Mouse (Mus musculus) liver, postnatal 0 days (tissue): Measurements from ENCODE around the gene Plxdc1. TPM values are rescaled to one million over a fixed set of nuclear protein-coding genes. Genes with fewer than 3 reads are reported as not detected.

Source experiments
- ATAC-seq: fragments of 200-750 bp; cut with Nextera tagmentation; 2 replicates; pipeline ENCODE4 v1.8.0; 2017; ENCODE audit warnings: mild to moderate bottlenecking, moderate library complexity
- DNase-seq: peaks from one replicate; pipeline ENCODE4 v3.0.0-alpha.2; 2016
- H3K27ac ChIP-seq: fragments of 300-500 bp; sonication (generic); 2 replicates; pipeline ENCODE4 v1.5.1; 2014; ENCODE audit warnings: antibody characterized with exemption, moderate library complexity, mild to moderate bottlenecking, low read depth
- H3K27me3 ChIP-seq: fragments of 300-500 bp; sonication (generic); 2 replicates; pipeline ENCODE4 v1.6.1; 2014; ENCODE audit warnings: low read length, control low read depth, mixed read lengths; ENCODE audit not compliant: insufficient read depth
- H3K36me3 ChIP-seq: fragments of 300-500 bp; sonication (generic); replicated peaks from 2 replicates; pipeline ENCODE4 v1.6.1; 2014; ENCODE audit warnings: mild to moderate bottlenecking, control low read depth, low read length, moderate library complexity, mixed read lengths; ENCODE audit not compliant: insufficient read depth
- H3K4me1 ChIP-seq: fragments of 300-500 bp; sonication (generic); 2 replicates; pipeline ENCODE4 v1.6.1; 2014; ENCODE audit warnings: antibody characterized with exemption, mild to moderate bottlenecking, control low read depth; ENCODE audit not compliant: insufficient read depth
- H3K4me2 ChIP-seq: fragments of 300-500 bp; sonication (generic); 2 replicates; pipeline ENCODE4 v1.6.1; 2014; ENCODE audit warnings: low read depth, mild to moderate bottlenecking, low read length, moderate library complexity, mixed read lengths
- H3K4me3 ChIP-seq: fragments of 300-500 bp; sonication (generic); 2 replicates; pipeline ENCODE4 v1.5.1; 2014; ENCODE audit warnings: low read depth, low read length
- H3K9ac ChIP-seq: fragments of 300-500 bp; sonication (generic); replicated peaks from 2 replicates; pipeline ENCODE4 v1.6.1; 2014; ENCODE audit warnings: mild to moderate bottlenecking, moderate library complexity
- H3K9me3 ChIP-seq: fragments of 300-500 bp; sonication (generic); 2 replicates; pipeline ENCODE4 v1.6.1; 2016; ENCODE audit warnings: mild to moderate bottlenecking, control low read depth, low read length, mixed read lengths
- CTCF ChIP-seq: sonication (generic); IDR thresholded peaks from 2 replicates; pipeline ENCODE4 v1.5.1; 2016; ENCODE audit warnings: antibody characterized with exemption, low read depth
- EP300 ChIP-seq: IDR thresholded peaks from 2 replicates; pipeline ENCODE4 v1.6.1; 2016; ENCODE audit warnings: antibody characterized with exemption, low read depth, mild to moderate bottlenecking
- WGBS: fragments of 180-500 bp; shearing (Covaris S2); extraction: QIAGEN DNeasy Blood & Tissue Kit; methylation state at CpG from one replicate; pipeline ENCODE4 v1.1.7; 2014; ENCODE audit not compliant: insufficient replicate concordance; 5-methylcytosine and 5-hydroxymethylcytosine counted together
- polyA plus RNA-seq: library from polyadenylated mRNA; unstranded; fragments of >200 nt; fragmentation: Nextera tagmentation; extraction: Ambion mirVana; gene quantifications from 2 replicates; pipeline ENCODE4 v1.2.1, GENCODE M21; 2015

Gene Plxdc1
- polyA plus RNA-seq, 1 experiment from 2014 or later = 0.75 TPM

GRCm38 (mm10) chr11:98000378-98001140 is 14.3 kb upstream of the Plxdc1 start:
- DNase-seq = peak; percentile 59
- Histone ChIP-seq H3K4me1 (peaks cover 29% of the 10 kb centered on the region), H3K4me3 (no peak overlapping the region), H3K27ac (peak overlapping the region; percentile 87), H3K9ac (peak overlapping the region; percentile 9; the same call in 1 of the 2 replicates), H3K27me3 (peaks cover 10% of the 10 kb centered on the region; the same call in 1 of the 2 replicates), H3K9me3 (no peaks in the 10 kb centered on the region), H3K4me2 (no peak overlapping the region), H3K36me3 (no peaks in the 10 kb centered on the region)
- 30% methylated on average over 7 of the region's 7 CpGs for WGBS
- TF ChIP-seq CTCF = no peak
- TF ChIP-seq EP300 = 0 out of 2 replicates have a peak, but pooled peaks have one; percentile 14
- ATAC-seq = 0 out of 2 replicates have a peak, but pooled peaks have one; percentile 8

DNA sequence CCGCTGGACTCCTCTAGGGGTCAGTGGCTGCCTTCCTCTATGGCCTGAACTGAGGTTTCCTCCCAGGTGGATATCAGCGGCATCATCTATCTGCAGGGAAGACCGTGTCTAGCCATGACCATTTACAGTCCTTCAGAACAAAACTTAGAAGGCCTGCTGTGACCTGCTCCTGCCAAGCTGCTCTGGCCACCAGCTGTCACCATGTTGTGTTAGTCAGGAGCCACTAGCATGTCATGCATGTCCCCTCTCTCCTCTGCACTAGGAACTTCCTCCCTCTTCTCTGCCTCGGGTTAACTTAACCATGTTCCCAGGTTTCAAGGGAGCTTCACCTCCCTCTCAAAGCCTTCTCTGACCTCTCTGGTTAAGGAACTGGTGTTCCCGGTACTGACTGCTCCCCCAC is 13.5 kb upstream of the Plxdc1 start:
- Histone ChIP-seq H3K4me3 (no peak overlapping the region), H3K36me3 (no peaks in the 10 kb centered on the region), H3K9me3 (no peaks in the 10 kb centered on the region), H3K4me2 (no peak overlapping the region), H3K27ac (peak overlapping the region; percentile 87), H3K27me3 (peaks cover 12% of the 10 kb centered on the region; the same call in 1 of the 2 replicates), H3K4me1 (peaks cover 38% of the 10 kb centered on the region), H3K9ac (peak overlapping the region; percentile 9; the same call in 1 of the 2 replicates)
- ATAC-seq (no peak), DNase-seq (no peak)
- 35% methylated on average over 5 of the region's 5 CpGs for WGBS
- no peak for TF ChIP-seq CTCF
- TF ChIP-seq EP300 = no peak

DNA sequence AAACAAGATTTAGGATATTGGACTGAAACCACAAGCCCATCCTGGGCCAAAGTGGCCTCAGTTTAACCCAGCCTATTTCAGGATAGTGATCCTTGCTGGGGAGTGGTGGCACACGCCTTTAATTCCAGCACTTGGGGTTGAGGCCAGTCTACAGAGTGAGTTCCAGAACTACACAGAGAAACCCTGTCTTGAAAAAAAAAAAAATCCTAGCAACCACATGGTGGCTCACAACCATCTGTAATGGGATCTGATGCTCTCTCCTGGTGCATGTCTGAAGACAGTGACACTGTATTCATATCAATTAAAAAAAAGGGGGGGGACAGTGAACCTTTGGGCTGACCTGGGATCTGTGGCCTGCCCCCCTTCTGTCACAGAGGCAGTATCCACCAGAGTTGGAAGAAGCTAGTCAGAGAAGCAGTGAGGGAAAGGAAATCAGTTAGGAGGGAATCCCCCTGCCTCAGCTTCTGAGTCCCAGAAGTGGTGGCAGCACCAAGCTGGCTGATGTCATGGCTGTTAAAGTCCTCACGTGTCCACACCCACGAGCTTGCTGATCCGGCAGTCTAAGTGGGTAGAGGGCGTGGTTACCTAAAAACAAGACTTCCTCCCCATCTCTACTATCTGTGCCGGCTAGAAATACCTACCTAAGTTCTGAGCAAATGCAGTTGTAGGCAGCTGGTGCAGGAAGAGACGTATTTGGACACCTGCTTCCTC is 12.8 kb upstream of the Plxdc1 start:
- TF ChIP-seq EP300 = no peak
- Histone ChIP-seq H3K27ac (peak overlapping the region; percentile 87), H3K4me1 (peaks cover 38% of the 10 kb centered on the region), H3K4me2 (no peak overlapping the region), H3K27me3 (peaks cover 12% of the 10 kb centered on the region; the same call in 1 of the 2 replicates), H3K9me3 (no peaks in the 10 kb centered on the region), H3K9ac (no peak overlapping the region), H3K4me3 (no peak overlapping the region), H3K36me3 (no peaks in the 10 kb centered on the region)
- DNase-seq (no peak), ATAC-seq (peak; percentile 7; the same call in 1 of the 2 replicates)
- 38% methylated on average over 7 of the region's 7 CpGs for WGBS

DNA sequence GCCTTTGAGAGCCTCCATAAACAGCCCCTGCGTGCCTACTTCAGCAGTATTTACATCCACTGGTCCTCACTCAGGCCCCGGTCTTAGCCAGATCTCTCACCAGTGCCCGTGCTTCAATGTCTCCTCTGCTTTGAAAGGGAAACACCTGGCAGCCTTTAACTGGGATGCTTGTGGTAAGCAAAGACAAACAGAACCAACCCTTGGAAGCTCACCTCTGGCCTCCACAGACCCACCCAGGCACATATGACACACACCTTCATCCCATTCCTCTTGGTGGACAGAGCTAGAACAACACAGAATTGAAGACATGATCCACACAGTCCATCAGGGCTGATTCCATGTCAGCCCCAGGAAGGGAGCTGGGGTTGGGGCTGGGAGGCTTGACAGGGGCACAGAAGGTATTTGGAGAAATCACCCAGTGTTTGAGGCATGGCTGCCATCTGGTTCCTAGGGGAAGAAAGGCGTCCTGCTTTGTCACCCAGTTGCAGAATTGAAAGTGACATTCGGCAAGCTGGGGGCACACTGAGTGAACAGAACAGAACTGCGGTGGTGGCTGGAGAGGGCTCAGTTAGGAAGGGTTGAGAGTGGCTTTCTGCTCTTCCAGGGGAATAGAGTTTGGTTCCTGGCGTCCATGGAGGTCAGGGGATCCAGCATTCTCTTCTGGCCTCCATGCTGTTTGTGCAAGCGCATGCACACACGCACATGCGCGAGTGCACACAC is 12.0 kb upstream of the Plxdc1 start:
- Histone ChIP-seq H3K36me3 (no peaks in the 10 kb centered on the region), H3K9me3 (no peaks in the 10 kb centered on the region), H3K9ac (no peak overlapping the region), H3K27ac (peak overlapping the region; percentile 55), H3K4me3 (no peak overlapping the region), H3K27me3 (peaks cover 12% of the 10 kb centered on the region; the same call in 1 of the 2 replicates), H3K4me2 (no peak overlapping the region), H3K4me1 (peaks cover 38% of the 10 kb centered on the region)
- DNase-seq (no peak), ATAC-seq (no peak)
- 69% methylated on average over 11 of the region's 11 CpGs for WGBS
- TF ChIP-seq EP300 = no peak
- no peak for TF ChIP-seq CTCF

- Histone ChIP-seq H3K27me3 (peaks cover 12% of the 10 kb centered on the region; the same call in 1 of the 2 replicates), H3K4me1 (peaks cover 34% of the 10 kb centered on the region), H3K36me3 (no peaks in the 10 kb centered on the region), H3K4me2 (no peak overlapping the region), H3K4me3 (no peak overlapping the region), H3K27ac (peak overlapping the region; percentile 55), H3K9me3 (no peaks in the 10 kb centered on the region), H3K9ac (no peak overlapping the region)
- ATAC-seq (no peak), DNase-seq (no peak)
- no peak for TF ChIP-seq CTCF
- no peak for TF ChIP-seq EP300
- WGBS = 63% methylated on average over 8 of the region's 8 CpGs
These were observed 11.2 kb upstream of the Plxdc1 start for GRCm38 (mm10) chr11:97997387-97997960.
